Mouse (Mus musculus): ENCODE measurements at regions not wholly inside any gene's neighbourhood (a gene's known extent, or its start where the extent isn't known, plus 50 kb on each side); places are given as distances from the start of the nearest gene placed in this dataset.

DNA sequence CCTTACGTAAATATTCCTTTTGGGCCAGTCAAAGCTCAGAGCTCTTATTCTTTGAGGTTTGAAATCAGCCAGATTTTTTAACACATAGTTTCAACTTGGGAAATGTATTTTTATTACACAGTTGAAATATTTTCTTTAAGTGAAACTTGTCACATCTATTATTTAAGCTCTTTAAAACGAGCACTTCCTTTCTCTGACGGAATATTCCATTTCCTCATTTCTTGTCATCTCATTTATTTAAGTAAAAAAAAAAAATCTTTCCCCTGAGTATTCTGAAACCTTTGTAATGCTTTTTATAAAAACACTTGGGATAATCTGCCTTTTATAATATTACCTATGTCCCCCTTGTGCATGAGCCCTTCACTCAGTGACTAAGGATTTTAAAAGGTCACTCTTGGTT, 81.8 kb upstream of the Pde3a start:
- TF ChIP-seq CTCF (IDR thresholded peaks at IDR 0.05; ENCODE audit: borderline replicate concordance, extremely low read depth, insufficient read depth, insufficient read length) (no peak), POLR2A (IDR thresholded peaks at IDR 0.05; ENCODE audit: borderline replicate concordance, extremely low read depth, insufficient read depth, insufficient read length, poor library complexity, severe bottlenecking) (no peak)
